Mouse (Mus musculus) heart, adult 2 months (tissue): ENCODE measurements around the gene Atxn7l1. TPM values are rescaled to one million over a fixed set of nuclear protein-coding genes. Genes with fewer than 3 reads are reported as not detected.

Experiments used
- DNase-seq, 2 experiments: peaks; one replicate each; pipeline ENCODE4 v3.0.0; 2021
- H3K27ac ChIP-seq: fragments of 200-600 bp; 2 replicates; pipeline ENCODE4 v1.8.1; 2022
- H3K27me3 ChIP-seq: fragments of 200-500 bp; 2 replicates; pipeline ENCODE4 v1.6.1; 2012; ENCODE audit warnings: mild to moderate bottlenecking, low read length, inconsistent platforms, mixed read lengths; ENCODE audit not compliant: control insufficient read depth, insufficient read depth
- H3K36me3 ChIP-seq: fragments of 200-500 bp; 2 replicates; pipeline ENCODE4 v1.6.1; 2012; ENCODE audit warnings: low read length, inconsistent platforms; ENCODE audit not compliant: control insufficient read depth, insufficient read depth
- H3K4me1 ChIP-seq: fragments of 200-500 bp; 2 replicates; pipeline ENCODE4 v1.6.1; 2011; ENCODE audit warnings: low read length; ENCODE audit not compliant: control insufficient read depth, insufficient read depth
- H3K4me3 ChIP-seq: fragments of 200-600 bp; 2 replicates; pipeline ENCODE4 v1.8.1; 2022
- H3K79me2 ChIP-seq: fragments of 200-500 bp; replicated peaks from 2 replicates; pipeline ENCODE4 v1.6.1; 2012; ENCODE audit warnings: mild to moderate bottlenecking, inconsistent platforms, low read length, moderate library complexity, mixed read lengths; ENCODE audit not compliant: control insufficient read depth, insufficient read depth
- H3K9ac ChIP-seq: fragments of 200-500 bp; 2 replicates; pipeline ENCODE4 v1.6.1; 2012; ENCODE audit warnings: low read depth, mild to moderate bottlenecking, control low read depth, inconsistent platforms, low read length, mixed read lengths
- CTCF ChIP-seq: fragments of 200-600 bp; IDR thresholded peaks from 2 replicates; pipeline ENCODE4 v1.8.1; 2022; ENCODE audit warnings: antibody characterized with exemption, mild to moderate bottlenecking, moderate library complexity
- EP300 ChIP-seq: fragments of 200-500 bp; IDR thresholded peaks from 2 replicates; pipeline ENCODE4 v1.6.1; 2011; ENCODE audit warnings: low read depth, low read length, control low read depth; ENCODE audit not compliant: insufficient read depth
- POLR2A ChIP-seq: fragments of 200-500 bp; IDR thresholded peaks from 2 replicates; pipeline ENCODE4 v1.6.1; 2011; ENCODE audit warnings: mild to moderate bottlenecking, low read depth, low read length, control low read depth; ENCODE audit not compliant: insufficient read depth
- WGBS: fragments of 180-500 bp; shearing (Covaris S2); methylation state at CpG from one replicate; pipeline ENCODE4 v1.1.7; 2018; 5-methylcytosine and 5-hydroxymethylcytosine counted together
- intact Hi-C: fragments of 180-260 bp; cut with DNase I; formaldehyde crosslinking; loops from one replicate; pipeline ENCODE4 v1.15.1; 2025
- polyA plus RNA-seq: library from polyadenylated mRNA; depleted of rRNA; stranded (reverse); fragments of >200 nt; gene quantifications from 2 replicates; pipeline ENCODE4 v1.2.3, GENCODE M21; 2012
- total RNA-seq, 2 experiments: library from RNA; stranded (reverse); gene quantifications; 2 replicates each; pipeline ENCODE4 v1.2.3; 2021

Gene Atxn7l1
- total and polyA plus RNA-seq, 3 experiments: 18.8 to 21.6 (median 19.0) TPM

GRCm38 (mm10) chr12:33220081-33220480, 72.6 kb downstream of the Atxn7l1 start:
- WGBS: 54% methylated on average over 5 of the region's 5 CpGs
- Histone ChIP-seq H3K27me3 (no peaks in the 10 kb centered on the region), H3K4me1 (peaks cover 10% of the 10 kb centered on the region), H3K4me3 (no peak overlapping the region), H3K36me3 (no peaks in the 10 kb centered on the region), H3K79me2 (no peaks in the 10 kb centered on the region), H3K27ac (no peak overlapping the region), H3K9ac (no peak overlapping the region)
- TF ChIP-seq EP300: no peak
- TF ChIP-seq POLR2A: no peak
- TF ChIP-seq CTCF: no peak
- no peak for DNase-seq
- intact Hi-C loops: no loop called here

- H3K36me3 ChIP-seq: no peaks in the 10 kb centered on the region
- H3K79me2 ChIP-seq: no peaks in the 10 kb centered on the region
- TF ChIP-seq EP300: 0 out of 2 replicates have a peak, but pooled peaks have one; percentile 35
- TF ChIP-seq CTCF: no peak
- no peaks in the 10 kb centered on the region for H3K27me3 ChIP-seq
- 23% methylated on average over 11 of the region's 11 CpGs for WGBS
- peaks cover 10% of the 10 kb centered on the region for H3K4me1 ChIP-seq
- no peak overlapping the region for H3K9ac ChIP-seq
- peak; percentile 31 to 34 for DNase-seq
- no peak overlapping the region for H3K27ac ChIP-seq
- intact Hi-C loops: no loop called here
- no peak overlapping the region for H3K4me3 ChIP-seq
Observed at GRCm38 (mm10) chr12:33220509-33221051, 73.1 kb downstream of the Atxn7l1 start.

GRCm38 (mm10) chr12:33222187-33222586, 74.7 kb downstream of the Atxn7l1 start:
- no peak for TF ChIP-seq CTCF
- TF ChIP-seq POLR2A: no peak
- no peak for TF ChIP-seq EP300
- H3K36me3 ChIP-seq: no peaks in the 10 kb centered on the region
- H3K4me3 ChIP-seq: no peak overlapping the region
- no peak overlapping the region for H3K27ac ChIP-seq
- WGBS: 44% methylated on average over 7 of the region's 7 CpGs
- H3K4me1 ChIP-seq: peaks cover 10% of the 10 kb centered on the region
- no peak for DNase-seq
- no peaks in the 10 kb centered on the region for H3K27me3 ChIP-seq
- intact Hi-C loops: no loop called here
- H3K79me2 ChIP-seq: no peaks in the 10 kb centered on the region
- no peak overlapping the region for H3K9ac ChIP-seq

GRCm38 (mm10) chr12:33225117-33225541, 77.6 kb downstream of the Atxn7l1 start:
- DNase-seq: no peak
- no peaks in the 10 kb centered on the region for H3K27me3 ChIP-seq
- H3K4me1 ChIP-seq: peaks cover 10% of the 10 kb centered on the region
- 88% methylated on average over 11 of the region's 11 CpGs for WGBS
- no peak overlapping the region for H3K4me3 ChIP-seq
- no peaks in the 10 kb centered on the region for H3K36me3 ChIP-seq
- H3K27ac ChIP-seq: no peak overlapping the region
- no peak overlapping the region for H3K9ac ChIP-seq
- intact Hi-C loops: no loop called here
- TF ChIP-seq EP300 (no peak), POLR2A (no peak), CTCF (no peak)
- H3K79me2 ChIP-seq: no peaks in the 10 kb centered on the region

GRCm38 (mm10) chr12:33225978-33226377, 78.5 kb downstream of the Atxn7l1 start:
- H3K79me2 ChIP-seq: no peaks in the 10 kb centered on the region
- peaks cover 3% of the 10 kb centered on the region for H3K4me1 ChIP-seq
- DNase-seq: no peak
- no peak overlapping the region for H3K9ac ChIP-seq
- no peak for TF ChIP-seq EP300
- no peak for TF ChIP-seq POLR2A
- TF ChIP-seq CTCF: no peak
- intact Hi-C loops: no loop called here
- H3K27ac ChIP-seq: no peak overlapping the region
- no peaks in the 10 kb centered on the region for H3K36me3 ChIP-seq
- 90% methylated on average over 1 of the region's 1 CpGs for WGBS
- no peak overlapping the region for H3K4me3 ChIP-seq
- H3K27me3 ChIP-seq: no peaks in the 10 kb centered on the region

- Histone ChIP-seq H3K4me3 (no peak overlapping the region), H3K79me2 (no peaks in the 10 kb centered on the region), H3K36me3 (no peaks in the 10 kb centered on the region), H3K9ac (no peak overlapping the region), H3K27me3 (no peaks in the 10 kb centered on the region), H3K4me1 (peaks cover 2% of the 10 kb centered on the region), H3K27ac (no peak overlapping the region)
- intact Hi-C loops: no loop called here
- WGBS: 60% methylated on average over 9 of the region's 10 CpGs
- TF ChIP-seq POLR2A (no peak), CTCF (no peak), EP300 (no peak)
- no peak for DNase-seq
Observed at GRCm38 (mm10) chr12:33226596-33226995, 79.1 kb downstream of the Atxn7l1 start.

GRCm38 (mm10) chr12:33235314-33235713, 87.8 kb downstream of the Atxn7l1 start:
- Histone ChIP-seq H3K4me1 (peaks cover 5% of the 10 kb centered on the region), H3K27me3 (no peaks in the 10 kb centered on the region), H3K9ac (no peak overlapping the region), H3K4me3 (no peak overlapping the region), H3K79me2 (no peaks in the 10 kb centered on the region), H3K36me3 (no peaks in the 10 kb centered on the region), H3K27ac (no peak overlapping the region)
- 73% methylated on average over 4 of the region's 4 CpGs for WGBS
- DNase-seq: no peak
- TF ChIP-seq EP300 (no peak), POLR2A (no peak), CTCF (no peak)
- intact Hi-C loops: no loop called here
